Mouse (Mus musculus): Measurements from ENCODE around the gene Lyrm9. TPM values are rescaled to one million over a fixed set of nuclear protein-coding genes. Genes with fewer than 3 reads are reported as not detected.

Lyrm9 gene
- total and polyA plus RNA-seq, 2 experiments = 15.2 to 17.7 TPM

- Histone ChIP-seq H3K4me1 (ENCODE audit: control insufficient read depth, insufficient read depth, low read length) (peaks cover 4% of the 10 kb centered on the region; the same call in 1 of the 2 replicates), H3K36me3 (ENCODE audit: control insufficient read depth, insufficient read depth, low read length) (no peaks in the 10 kb centered on the region), H3K27me3 (ENCODE audit: control insufficient read depth, insufficient read depth, low read length) (no peaks in the 10 kb centered on the region), H3K79me2 (ENCODE audit: control insufficient read depth, insufficient read depth, low read length) (no peaks in the 10 kb centered on the region), H3K9ac (ENCODE audit: low read depth, low read length) (no peak overlapping the region), H3K4me3 (ENCODE audit: insufficient read depth, low read depth, low read length) (no peak overlapping the region), H3K27ac (replicated peaks; ENCODE audit: insufficient read depth, low read depth, low read length) (no peak overlapping the region)
- TF ChIP-seq CTCF (IDR thresholded peaks at IDR 0.05; ENCODE audit: low read depth, low read length) (no peak), POLR2A (IDR thresholded peaks at IDR 0.05; ENCODE audit: extremely low read depth, insufficient read depth, low read length) (no peak)
- WGBS = 89% methylated on average over 11 of the region's 11 CpGs
- DNase-seq (ENCODE audit: extremely low read depth, low read depth, low spot score) = no peak
Measured at GRCm38 (mm10) chr11:78817311-78818022, 8.9 kb upstream of the Lyrm9 start.

- H3K79me2 ChIP-seq (ENCODE audit: control insufficient read depth, insufficient read depth, low read length) = no peaks in the 10 kb centered on the region
- H3K4me3 ChIP-seq (ENCODE audit: insufficient read depth, low read depth, low read length) = no peak overlapping the region
- DNase-seq (ENCODE audit: extremely low read depth, low read depth, low spot score) = no peak
- H3K27ac ChIP-seq (replicated peaks; ENCODE audit: insufficient read depth, low read depth, low read length) = no peak overlapping the region
- 66% methylated on average over 12 of the region's 12 CpGs for WGBS
- no peaks in the 10 kb centered on the region for H3K27me3 ChIP-seq (ENCODE audit: control insufficient read depth, insufficient read depth, low read length)
- H3K36me3 ChIP-seq (ENCODE audit: control insufficient read depth, insufficient read depth, low read length) = no peaks in the 10 kb centered on the region
- H3K4me1 ChIP-seq (ENCODE audit: control insufficient read depth, insufficient read depth, low read length) = peaks cover 2% of the 10 kb centered on the region; the same call in 1 of the 2 replicates
- TF ChIP-seq CTCF (IDR thresholded peaks at IDR 0.05; ENCODE audit: low read depth, low read length) = no peak
- TF ChIP-seq POLR2A (IDR thresholded peaks at IDR 0.05; ENCODE audit: extremely low read depth, insufficient read depth, low read length) = no peak
- no peak overlapping the region for H3K9ac ChIP-seq (ENCODE audit: low read depth, low read length)
Measured at GRCm38 (mm10) chr11:78820337-78821000, 5.9 kb upstream of the Lyrm9 start.

- peaks cover 5% of the 10 kb centered on the region for H3K4me1 ChIP-seq (ENCODE audit: control insufficient read depth, insufficient read depth, low read length)
- 39% methylated on average over 13 of the region's 13 CpGs for WGBS
- H3K9ac ChIP-seq (ENCODE audit: low read depth, low read length) = no peak overlapping the region
- H3K4me3 ChIP-seq (ENCODE audit: insufficient read depth, low read depth, low read length) = no peak overlapping the region
- no peaks in the 10 kb centered on the region for H3K79me2 ChIP-seq (ENCODE audit: control insufficient read depth, insufficient read depth, low read length)
- no peaks in the 10 kb centered on the region for H3K36me3 ChIP-seq (ENCODE audit: control insufficient read depth, insufficient read depth, low read length)
- TF ChIP-seq CTCF (IDR thresholded peaks at IDR 0.05; ENCODE audit: low read depth, low read length) (peak; percentile 65), POLR2A (IDR thresholded peaks at IDR 0.05; ENCODE audit: extremely low read depth, insufficient read depth, low read length) (no peak)
- H3K27ac ChIP-seq (replicated peaks; ENCODE audit: insufficient read depth, low read depth, low read length) = no peak overlapping the region
- peak; percentile 59 for DNase-seq (ENCODE audit: extremely low read depth, low read depth, low spot score)
- no peaks in the 10 kb centered on the region for H3K27me3 ChIP-seq (ENCODE audit: control insufficient read depth, insufficient read depth, low read length)
Measured at GRCm38 (mm10) chr11:78822792-78823498, 3.4 kb upstream of the Lyrm9 start.

GRCm38 (mm10) chr11:78827546-78827945 is 1.2 kb downstream of the Lyrm9 start:
- Histone ChIP-seq H3K4me3 (ENCODE audit: insufficient read depth, low read depth, low read length) (no peak overlapping the region), H3K9ac (ENCODE audit: low read depth, low read length) (no peak overlapping the region), H3K4me1 (ENCODE audit: control insufficient read depth, insufficient read depth, low read length) (peaks cover 5% of the 10 kb centered on the region), H3K79me2 (ENCODE audit: control insufficient read depth, insufficient read depth, low read length) (0 out of 2 replicates have a peak, but pooled peaks cover 2% of the 10 kb centered on the region), H3K27ac (replicated peaks; ENCODE audit: insufficient read depth, low read depth, low read length) (no peak overlapping the region), H3K36me3 (ENCODE audit: control insufficient read depth, insufficient read depth, low read length) (no peaks in the 10 kb centered on the region), H3K27me3 (ENCODE audit: control insufficient read depth, insufficient read depth, low read length) (no peaks in the 10 kb centered on the region)
- no peak for DNase-seq (ENCODE audit: extremely low read depth, low read depth, low spot score)
- WGBS = 62% methylated on average over 7 of the region's 7 CpGs
- no peak for TF ChIP-seq CTCF (IDR thresholded peaks at IDR 0.05; ENCODE audit: low read depth, low read length)
- no peak for TF ChIP-seq POLR2A (IDR thresholded peaks at IDR 0.05; ENCODE audit: extremely low read depth, insufficient read depth, low read length)

GRCm38 (mm10) chr11:78828386-78828785 is 2.0 kb downstream of the Lyrm9 start:
- 6% methylated on average over 2 of the region's 2 CpGs for WGBS
- peak; percentile 73 for DNase-seq (ENCODE audit: extremely low read depth, low read depth, low spot score)
- peaks cover 5% of the 10 kb centered on the region for H3K4me1 ChIP-seq (ENCODE audit: control insufficient read depth, insufficient read depth, low read length)

More at GRCm38 (mm10) chr11:78828386-78828785, 2.0 kb downstream of the Lyrm9 start:
- no peaks in the 10 kb centered on the region for H3K27me3 ChIP-seq (ENCODE audit: control insufficient read depth, insufficient read depth, low read length)
- TF ChIP-seq POLR2A (IDR thresholded peaks at IDR 0.05; ENCODE audit: extremely low read depth, insufficient read depth, low read length) = no peak
- TF ChIP-seq CTCF (IDR thresholded peaks at IDR 0.05; ENCODE audit: low read depth, low read length) = peak; percentile 27; the same call in 1 of the 2 replicates
- H3K36me3 ChIP-seq (ENCODE audit: control insufficient read depth, insufficient read depth, low read length) = no peaks in the 10 kb centered on the region
- no peak overlapping the region for H3K4me3 ChIP-seq (ENCODE audit: insufficient read depth, low read depth, low read length)
- no peak overlapping the region for H3K27ac ChIP-seq (replicated peaks; ENCODE audit: insufficient read depth, low read depth, low read length)
- H3K79me2 ChIP-seq (ENCODE audit: control insufficient read depth, insufficient read depth, low read length) = 0 out of 2 replicates have a peak, but pooled peaks cover 2% of the 10 kb centered on the region
- H3K9ac ChIP-seq (ENCODE audit: low read depth, low read length) = no peak overlapping the region
